Mouse (Mus musculus): ENCODE measurements around the gene Samsn1. TPM values are rescaled to one million over a fixed set of nuclear protein-coding genes. Genes with fewer than 3 reads are reported as not detected.

Samsn1 gene
- polyA plus RNA-seq (2015; fragmentation: Nextera tagmentation; extraction: Ambion mirVana): 8.1 and 10.5 TPM in 2 replicates

GRCm38 (mm10) chr16:76022181-76022580, at the start of gene Samsn1:
Samsn1 (minus strand) TSS chr16:76022281.
- Histone ChIP-seq H3K9ac (ENCODE audit: low read depth, low read length) (no peak within 1 kb of the TSS), H3K36me3 (ENCODE audit: control insufficient read depth, insufficient read depth) (no peaks in the 10 kb centered on the region), H3K27ac (ENCODE audit: low read length) (no peak within 1 kb of the TSS), H3K27me3 (ENCODE audit: control insufficient read depth, insufficient read depth, low read depth, low read length) (no peaks in the 10 kb centered on the region), H3K9me3 (replicated peaks; ENCODE audit: control insufficient read depth, low read length) (no peaks in the 10 kb centered on the region), H3K4me2 (ENCODE audit: low read depth, low read length) (no peak within 1 kb of the TSS), H3K4me1 (ENCODE audit: control insufficient read depth, low read depth, low read length) (no peaks in the 10 kb centered on the region), H3K4me3 (ENCODE audit: low read depth, low read length) (no peak within 1 kb of the TSS)
- WGBS (ENCODE audit: insufficient replicate concordance): 72% methylated on average over 7 of the region's 7 CpGs
- ATAC-seq (ENCODE audit: low read depth): no peak

DNA sequence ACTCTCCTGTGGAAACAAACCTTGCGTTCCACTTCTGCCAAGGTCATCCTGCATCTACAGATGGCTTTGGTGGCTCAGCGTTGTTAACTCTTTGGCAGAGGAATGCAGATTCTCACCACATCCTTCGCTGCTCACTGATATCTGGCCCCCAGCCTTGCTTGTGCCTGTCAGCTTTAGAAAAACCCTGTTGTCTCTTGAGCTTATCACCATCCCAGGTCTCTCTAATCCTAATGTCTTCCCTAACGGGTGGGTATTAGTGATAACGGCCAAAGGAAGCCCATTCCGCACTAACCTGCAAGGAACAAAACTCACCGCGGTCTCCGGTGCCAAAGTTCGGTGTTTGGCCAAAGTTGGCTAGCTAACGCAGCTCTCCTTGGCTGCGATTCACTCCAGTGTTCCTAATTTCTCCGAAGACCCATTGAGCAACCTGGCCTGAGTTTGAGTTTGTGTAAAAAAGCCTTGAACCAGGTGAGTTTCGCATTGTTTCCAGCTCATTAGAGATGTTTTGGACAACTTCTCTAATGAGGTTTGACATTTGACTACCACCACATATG, 44.1 kb upstream of the Samsn1 start:
- Histone ChIP-seq H3K36me3 (ENCODE audit: control insufficient read depth, insufficient read depth) (no peaks in the 10 kb centered on the region), H3K27ac (ENCODE audit: low read length) (no peak overlapping the region), H3K4me3 (ENCODE audit: low read depth, low read length) (no peak overlapping the region), H3K27me3 (ENCODE audit: control insufficient read depth, insufficient read depth, low read depth, low read length) (no peaks in the 10 kb centered on the region), H3K4me1 (ENCODE audit: control insufficient read depth, low read depth, low read length) (no peaks in the 10 kb centered on the region), H3K9me3 (replicated peaks; ENCODE audit: control insufficient read depth, low read length) (no peaks in the 10 kb centered on the region), H3K4me2 (ENCODE audit: low read depth, low read length) (no peak overlapping the region), H3K9ac (ENCODE audit: low read depth, low read length) (no peak overlapping the region)
- whole genome bisulfite sequencing (ENCODE audit: insufficient replicate concordance): 79% methylated on average over 14 of the region's 14 CpGs
- ATAC-seq (ENCODE audit: low read depth): no peak

GRCm38 (mm10) chr16:76054976-76055375, 32.9 kb upstream of the Samsn1 start:
- no peak for ATAC-seq (ENCODE audit: low read depth)
- Histone ChIP-seq H3K9me3 (replicated peaks; ENCODE audit: control insufficient read depth, low read length) (no peaks in the 10 kb centered on the region), H3K4me1 (ENCODE audit: control insufficient read depth, low read depth, low read length) (no peaks in the 10 kb centered on the region), H3K4me2 (ENCODE audit: low read depth, low read length) (no peak overlapping the region), H3K27ac (ENCODE audit: low read length) (no peak overlapping the region), H3K9ac (ENCODE audit: low read depth, low read length) (no peak overlapping the region), H3K4me3 (ENCODE audit: low read depth, low read length) (no peak overlapping the region), H3K27me3 (ENCODE audit: control insufficient read depth, insufficient read depth, low read depth, low read length) (no peaks in the 10 kb centered on the region), H3K36me3 (ENCODE audit: control insufficient read depth, insufficient read depth) (no peaks in the 10 kb centered on the region)
- WGBS (ENCODE audit: insufficient replicate concordance): 83% methylated on average over 7 of the region's 7 CpGs

- WGBS (ENCODE audit: insufficient replicate concordance): 55% methylated on average over 4 of the region's 4 CpGs
- Histone ChIP-seq H3K27me3 (ENCODE audit: control insufficient read depth, insufficient read depth, low read depth, low read length) (no peaks in the 10 kb centered on the region), H3K27ac (ENCODE audit: low read length) (no peak overlapping the region), H3K9ac (ENCODE audit: low read depth, low read length) (no peak overlapping the region), H3K4me3 (ENCODE audit: low read depth, low read length) (no peak overlapping the region), H3K9me3 (replicated peaks; ENCODE audit: control insufficient read depth, low read length) (no peaks in the 10 kb centered on the region), H3K4me2 (ENCODE audit: low read depth, low read length) (no peak overlapping the region), H3K4me1 (ENCODE audit: control insufficient read depth, low read depth, low read length) (no peaks in the 10 kb centered on the region), H3K36me3 (ENCODE audit: control insufficient read depth, insufficient read depth) (no peaks in the 10 kb centered on the region)
- no peak for ATAC-seq (ENCODE audit: low read depth)
Measured at GRCm38 (mm10) chr16:76054079-76054478, 32.0 kb upstream of the Samsn1 start.

GRCm38 (mm10) chr16:76053537-76053936, 31.5 kb upstream of the Samsn1 start:
- Histone ChIP-seq H3K9me3 (replicated peaks; ENCODE audit: control insufficient read depth, low read length) (no peaks in the 10 kb centered on the region), H3K4me1 (ENCODE audit: control insufficient read depth, low read depth, low read length) (no peaks in the 10 kb centered on the region), H3K9ac (ENCODE audit: low read depth, low read length) (no peak overlapping the region), H3K27me3 (ENCODE audit: control insufficient read depth, insufficient read depth, low read depth, low read length) (no peaks in the 10 kb centered on the region), H3K4me3 (ENCODE audit: low read depth, low read length) (no peak overlapping the region), H3K27ac (ENCODE audit: low read length) (no peak overlapping the region), H3K36me3 (ENCODE audit: control insufficient read depth, insufficient read depth) (no peaks in the 10 kb centered on the region), H3K4me2 (ENCODE audit: low read depth, low read length) (no peak overlapping the region)
- WGBS (ENCODE audit: insufficient replicate concordance): 45% methylated on average over 8 of the region's 8 CpGs
- no peak for ATAC-seq (ENCODE audit: low read depth)

- no peak for ATAC-seq (ENCODE audit: low read depth)
- Histone ChIP-seq H3K4me2 (ENCODE audit: low read depth, low read length) (no peak overlapping the region), H3K9me3 (replicated peaks; ENCODE audit: control insufficient read depth, low read length) (no peaks in the 10 kb centered on the region), H3K4me1 (ENCODE audit: control insufficient read depth, low read depth, low read length) (no peaks in the 10 kb centered on the region), H3K9ac (ENCODE audit: low read depth, low read length) (no peak overlapping the region), H3K27me3 (ENCODE audit: control insufficient read depth, insufficient read depth, low read depth, low read length) (no peaks in the 10 kb centered on the region), H3K36me3 (ENCODE audit: control insufficient read depth, insufficient read depth) (no peaks in the 10 kb centered on the region), H3K27ac (ENCODE audit: low read length) (no peak overlapping the region), H3K4me3 (ENCODE audit: low read depth, low read length) (no peak overlapping the region)
- WGBS (ENCODE audit: insufficient replicate concordance): 64% methylated on average over 3 of the region's 3 CpGs
Measured at GRCm38 (mm10) chr16:76047066-76047465, 25.0 kb upstream of the Samsn1 start.

- no peaks in the 10 kb centered on the region; the same call in 1 of the 2 replicates for H3K4me1 ChIP-seq (ENCODE audit: control insufficient read depth, low read depth, low read length)
- no peaks in the 10 kb centered on the region for H3K27me3 ChIP-seq (ENCODE audit: control insufficient read depth, insufficient read depth, low read depth, low read length)
- peak; percentile 27; the same call in 1 of the 2 replicates for ATAC-seq (ENCODE audit: low read depth)
- H3K27ac ChIP-seq (ENCODE audit: low read length): no peak overlapping the region
- no peaks in the 10 kb centered on the region for H3K9me3 ChIP-seq (replicated peaks; ENCODE audit: control insufficient read depth, low read length)
- no peak overlapping the region for H3K9ac ChIP-seq (ENCODE audit: low read depth, low read length)
- no peaks in the 10 kb centered on the region for H3K36me3 ChIP-seq (ENCODE audit: control insufficient read depth, insufficient read depth)
- H3K4me2 ChIP-seq (ENCODE audit: low read depth, low read length): no peak overlapping the region
- 46% methylated on average over 6 of the region's 6 CpGs for WGBS (ENCODE audit: insufficient replicate concordance)
- no peak overlapping the region for H3K4me3 ChIP-seq (ENCODE audit: low read depth, low read length)
Measured at GRCm38 (mm10) chr16:76040319-76040945, 18.4 kb upstream of the Samsn1 start.

DNA sequence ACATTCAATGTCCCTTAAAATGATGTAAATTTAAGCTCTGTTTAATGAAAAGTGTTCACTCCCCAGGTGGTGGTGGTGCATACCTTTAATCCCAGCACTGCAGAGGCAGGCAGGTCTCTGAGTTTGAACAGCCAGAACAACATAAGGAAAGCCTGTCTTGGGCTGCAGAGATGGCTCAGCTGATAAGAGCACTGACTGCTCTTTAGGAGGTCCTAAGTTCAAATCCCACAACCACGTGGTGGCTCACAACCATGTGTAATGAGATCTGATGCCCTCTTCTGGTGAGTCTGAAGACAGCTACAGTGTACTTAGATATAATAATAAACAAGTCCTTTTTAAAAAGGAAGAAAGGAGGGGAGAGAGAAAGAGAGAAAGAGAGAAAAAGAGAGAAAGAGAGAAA, 2.9 kb downstream of the Samsn1 start:
- Histone ChIP-seq H3K4me2 (ENCODE audit: low read depth, low read length) (no peak overlapping the region), H3K27me3 (ENCODE audit: control insufficient read depth, insufficient read depth, low read depth, low read length) (no peaks in the 10 kb centered on the region), H3K36me3 (ENCODE audit: control insufficient read depth, insufficient read depth) (no peaks in the 10 kb centered on the region), H3K4me3 (ENCODE audit: low read depth, low read length) (no peak overlapping the region), H3K27ac (ENCODE audit: low read length) (no peak overlapping the region), H3K9ac (ENCODE audit: low read depth, low read length) (no peak overlapping the region), H3K4me1 (ENCODE audit: control insufficient read depth, low read depth, low read length) (no peaks in the 10 kb centered on the region), H3K9me3 (replicated peaks; ENCODE audit: control insufficient read depth, low read length) (no peaks in the 10 kb centered on the region)
- no peak for ATAC-seq (ENCODE audit: low read depth)
- WGBS (ENCODE audit: insufficient replicate concordance): 20% methylated on average over 1 of the region's 1 CpGs

- WGBS (ENCODE audit: insufficient replicate concordance): 57% methylated on average over 9 of the region's 9 CpGs
- Histone ChIP-seq H3K4me1 (ENCODE audit: control insufficient read depth, low read depth, low read length) (no peaks in the 10 kb centered on the region; the same call in 1 of the 2 replicates), H3K27me3 (ENCODE audit: control insufficient read depth, insufficient read depth, low read depth, low read length) (no peaks in the 10 kb centered on the region), H3K9me3 (replicated peaks; ENCODE audit: control insufficient read depth, low read length) (no peaks in the 10 kb centered on the region), H3K4me2 (ENCODE audit: low read depth, low read length) (no peak overlapping the region), H3K27ac (ENCODE audit: low read length) (no peak overlapping the region), H3K36me3 (ENCODE audit: control insufficient read depth, insufficient read depth) (no peaks in the 10 kb centered on the region), H3K9ac (ENCODE audit: low read depth, low read length) (no peak overlapping the region), H3K4me3 (ENCODE audit: low read depth, low read length) (no peak overlapping the region)
- no peak for ATAC-seq (ENCODE audit: low read depth)
Measured at GRCm38 (mm10) chr16:76003812-76004389, 18.2 kb downstream of the Samsn1 start.
